Mouse (Mus musculus): ENCODE measurements at regions not wholly inside any gene's neighbourhood (a gene's known extent, or its start where the extent isn't known, plus 50 kb on each side); places are given as distances from the start of the nearest gene placed in this dataset.
A peak's percentile ranks its signal among the peaks of the same experiment; 100 is the strongest.
"Not testable (repeated sequence)": the region's sequence is repeated elsewhere in the genome, so short reads cannot be mapped to it uniquely, and the experiment has no call there.

DNA sequence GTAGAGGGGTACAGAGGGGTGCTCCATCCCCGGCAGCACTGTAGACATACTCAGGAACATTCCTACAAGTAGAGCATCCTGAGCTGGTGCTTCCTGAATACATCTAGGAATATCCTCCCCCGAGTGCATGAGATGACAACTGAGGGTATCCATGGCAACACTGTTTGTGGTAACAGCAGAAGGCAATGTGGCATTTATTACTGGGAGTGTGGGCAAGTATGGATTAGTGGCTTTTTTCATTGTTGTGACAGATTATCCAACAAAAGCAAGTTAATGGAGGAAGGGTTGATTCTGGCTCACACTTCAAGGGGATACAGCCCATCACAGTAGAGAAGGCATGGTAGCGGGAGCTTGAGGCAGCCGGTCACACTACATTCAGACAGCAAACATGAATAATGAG is 114.0 kb upstream of the Nxpe4 start:
- DNase-seq (ENCODE audit: low read depth, low spot score) = peak; percentile 73

DNA sequence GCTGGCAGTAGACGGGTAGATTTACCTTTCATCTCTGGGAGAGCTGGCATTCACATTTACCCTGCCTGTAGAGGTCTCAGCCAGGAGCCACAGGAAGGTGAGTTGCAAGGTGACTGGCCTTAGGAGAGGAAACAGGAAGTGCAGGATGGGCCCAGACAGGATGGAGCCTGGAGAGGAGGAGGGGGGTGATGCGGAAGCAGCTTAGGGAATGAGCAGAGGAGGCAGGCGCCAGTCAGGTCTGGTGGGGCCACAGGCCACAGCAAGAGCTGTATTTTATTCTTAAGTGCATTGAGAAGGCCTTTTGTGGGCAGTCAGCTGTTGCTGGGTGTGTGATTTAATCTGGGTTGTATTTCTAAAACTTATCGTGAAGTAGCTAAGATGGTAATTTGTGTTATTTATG is 108.2 kb upstream of the Nxpe4 start:
- DNase-seq (ENCODE audit: low read depth, low spot score) = no peak

DNA sequence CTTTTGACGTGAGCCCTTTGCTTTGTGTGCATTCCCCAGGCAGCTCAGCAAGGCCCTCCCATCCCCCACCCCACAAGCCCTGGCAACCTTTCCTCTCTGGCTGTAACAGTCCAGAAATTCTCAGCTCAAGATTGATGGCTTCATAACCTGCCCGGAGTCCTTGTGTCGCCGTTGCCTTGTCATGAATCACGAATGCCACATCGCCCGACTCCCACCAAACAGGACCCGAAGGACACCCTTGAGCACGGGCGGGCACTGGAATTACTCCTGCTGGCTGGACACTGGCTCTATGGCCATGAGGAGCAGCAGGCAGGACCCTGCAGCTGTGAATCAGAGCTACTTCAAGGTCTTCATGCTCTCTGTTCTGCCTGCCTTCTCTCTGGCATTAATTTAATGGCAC is 106.6 kb upstream of the Nxpe4 start:
- no peak for DNase-seq (ENCODE audit: low read depth, low spot score)

DNA sequence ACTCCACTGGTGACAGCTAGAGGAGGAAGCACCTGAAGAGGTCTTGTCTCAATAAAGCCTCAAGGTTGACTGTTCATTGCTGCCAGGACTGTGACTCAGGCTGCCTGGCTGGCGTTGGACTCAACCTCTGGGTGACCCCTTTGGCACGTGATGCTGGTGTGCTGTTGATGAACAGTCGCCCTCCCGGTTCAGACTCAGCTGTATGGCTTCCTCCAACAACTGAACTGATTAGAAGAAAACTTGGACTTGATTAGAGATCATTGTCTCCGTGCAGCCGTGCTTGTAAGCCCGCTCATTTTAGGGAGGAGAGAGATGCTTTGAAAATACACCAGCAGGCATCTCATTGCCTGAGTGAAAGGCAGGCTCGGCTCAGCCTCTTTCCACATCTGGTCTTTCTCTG is 103.2 kb upstream of the Nxpe4 start:
- no peak for DNase-seq (ENCODE audit: low read depth, low spot score)

DNA sequence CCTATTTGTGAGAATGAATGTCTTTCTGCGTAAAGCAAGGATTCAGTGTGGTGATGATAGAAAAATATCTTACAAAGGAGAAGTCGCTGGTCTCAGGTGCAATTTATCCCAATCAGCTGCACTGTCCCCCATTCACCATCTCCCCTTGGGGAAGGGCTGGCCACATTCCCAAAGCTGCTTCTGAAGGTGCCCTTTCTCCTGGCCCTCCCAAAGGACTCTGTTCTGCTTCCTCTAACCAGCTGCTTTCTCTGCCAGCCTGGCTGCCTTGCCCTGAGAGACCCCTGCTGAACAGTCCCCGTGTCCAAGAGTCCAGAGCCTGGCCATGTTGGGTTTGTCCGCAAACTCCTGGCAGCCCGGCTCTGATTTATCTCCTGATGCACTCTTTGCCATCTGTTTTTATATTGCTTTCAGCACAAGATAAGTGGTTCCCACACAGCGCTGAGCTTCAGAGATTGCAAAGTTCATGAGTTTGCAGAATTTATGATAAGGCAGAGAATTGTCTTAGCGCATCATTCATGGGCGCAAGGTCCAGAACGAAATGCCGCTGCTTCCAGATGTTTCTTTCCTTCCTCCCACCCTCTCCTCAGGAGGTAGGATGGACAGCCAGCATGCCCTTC is 102.2 kb upstream of the Nxpe4 start:
- DNase-seq (ENCODE audit: low read depth, low spot score) = no peak

DNA sequence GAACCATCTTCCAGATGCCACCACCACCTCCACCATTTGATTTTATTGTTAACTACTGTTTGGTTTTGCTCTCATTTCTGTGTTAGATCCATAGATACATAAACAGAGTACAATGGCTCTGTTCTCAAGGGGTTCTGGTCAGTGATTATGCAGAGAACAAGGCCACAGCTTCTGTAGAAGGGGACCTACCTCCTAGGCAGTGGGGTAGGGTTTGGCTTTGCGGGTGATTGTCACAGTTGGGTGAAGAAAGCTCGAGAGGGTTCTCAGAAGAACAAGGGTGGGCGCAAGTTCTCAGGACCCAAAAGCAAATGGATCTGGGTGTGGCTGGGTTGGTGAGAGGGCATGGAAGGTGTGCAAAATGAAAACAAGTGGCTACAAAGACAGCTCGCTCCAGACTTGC is 100.8 kb upstream of the Nxpe4 start:
- no peak for DNase-seq (ENCODE audit: low read depth, low spot score)

DNA sequence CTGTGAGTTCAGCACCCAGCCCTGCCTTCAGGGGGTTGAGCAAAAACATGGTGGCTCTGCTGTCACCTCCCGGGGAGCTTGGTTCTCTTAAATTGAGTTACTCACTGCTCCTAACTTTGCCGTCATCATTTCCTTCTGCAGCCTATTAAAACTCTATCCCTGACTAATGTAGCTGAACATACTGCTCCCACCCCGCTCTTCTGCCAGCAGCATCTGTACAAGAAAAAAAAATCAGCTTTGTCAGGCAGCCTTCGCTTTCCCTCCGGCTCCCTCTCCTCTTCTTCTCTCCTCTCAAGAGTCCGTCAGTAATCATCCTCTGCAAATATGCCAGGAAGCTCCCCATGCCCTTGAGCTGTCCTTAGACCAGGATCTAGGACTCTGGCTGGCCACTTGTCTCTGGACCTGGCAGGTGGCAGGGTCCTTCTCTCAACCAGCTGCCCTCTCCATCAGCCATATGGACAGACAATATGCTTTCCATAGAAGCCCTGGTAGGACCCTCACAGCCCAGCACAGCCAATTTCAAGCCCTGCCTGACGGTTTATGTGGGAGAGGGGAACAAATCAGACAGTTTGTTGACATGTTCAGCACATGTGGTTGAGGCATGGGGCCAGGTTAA is 95.0 kb upstream of the Nxpe4 start:
- no peak for DNase-seq (ENCODE audit: low read depth, low spot score)

DNA sequence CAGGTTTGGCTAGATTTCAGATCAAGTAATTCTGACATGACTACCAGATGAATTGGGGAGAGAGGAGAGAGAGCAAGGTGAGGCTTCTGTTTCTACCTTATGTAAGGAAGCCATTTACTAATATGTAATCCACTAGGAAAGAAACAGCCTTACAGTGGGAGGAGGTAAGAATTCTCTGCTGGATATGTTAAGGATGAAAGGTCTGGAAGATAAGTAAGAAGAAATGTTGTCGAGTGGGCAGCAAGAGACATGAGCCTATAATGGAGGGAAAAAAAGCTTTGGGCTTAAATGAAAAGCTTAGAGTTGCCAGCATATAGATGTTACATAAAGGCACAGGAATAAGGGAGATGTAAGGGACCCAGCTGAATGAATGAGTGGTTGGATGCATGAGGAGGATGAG is 89.2 kb upstream of the Nxpe4 start:
- DNase-seq (ENCODE audit: low read depth, low spot score) = peak; percentile 78

DNA sequence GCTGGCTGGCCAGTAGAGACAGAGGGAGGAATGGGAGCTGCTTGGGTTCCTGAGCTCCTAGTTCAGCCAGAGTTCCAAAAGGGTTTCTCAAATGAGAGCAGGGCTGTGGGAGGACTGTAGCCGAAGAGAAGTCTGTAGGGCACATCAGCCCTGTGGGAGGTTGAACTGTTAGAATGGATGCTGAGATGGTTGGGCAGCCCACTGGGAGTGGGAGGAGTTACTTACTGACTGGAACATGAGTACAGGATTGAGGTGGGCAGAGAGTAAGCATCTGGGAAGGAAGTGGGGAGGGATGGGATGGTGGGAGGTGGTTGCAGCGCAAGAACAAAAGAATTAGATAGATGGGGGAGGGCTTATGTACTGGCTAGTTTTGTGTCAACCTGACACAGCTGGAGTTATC is 88.7 kb upstream of the Nxpe4 start:
- DNase-seq (ENCODE audit: low read depth, low spot score) = peak; percentile 81

DNA sequence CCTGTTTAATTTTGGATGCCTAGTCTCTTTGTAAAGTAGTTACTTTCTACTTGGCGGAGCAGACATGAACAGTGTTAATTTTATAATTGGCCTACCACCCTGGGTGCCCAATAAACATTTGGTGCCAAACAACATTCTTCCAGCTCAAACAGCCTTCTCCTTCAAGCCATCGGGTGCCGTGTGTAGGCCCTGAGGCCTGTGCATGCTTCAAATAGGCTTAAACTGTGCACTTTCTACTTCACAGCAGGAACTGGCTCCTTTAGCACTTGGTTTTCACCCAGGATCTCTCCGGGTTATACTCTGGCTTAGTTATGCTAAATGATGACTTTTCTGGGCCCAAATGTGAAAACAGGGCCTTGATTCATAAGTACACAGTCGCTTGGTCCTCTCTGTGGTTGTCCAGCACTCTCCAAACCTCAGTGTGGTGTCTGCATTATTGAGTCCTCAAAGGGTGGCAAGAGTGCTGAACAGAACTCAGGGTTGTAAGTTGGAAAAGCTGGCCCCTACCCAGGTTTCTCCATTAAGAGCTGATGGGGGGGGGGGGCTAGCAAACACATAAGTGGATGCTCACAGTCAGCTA is 86.1 kb upstream of the Nxpe4 start:
- no peak for DNase-seq (ENCODE audit: low read depth, low spot score)

DNA sequence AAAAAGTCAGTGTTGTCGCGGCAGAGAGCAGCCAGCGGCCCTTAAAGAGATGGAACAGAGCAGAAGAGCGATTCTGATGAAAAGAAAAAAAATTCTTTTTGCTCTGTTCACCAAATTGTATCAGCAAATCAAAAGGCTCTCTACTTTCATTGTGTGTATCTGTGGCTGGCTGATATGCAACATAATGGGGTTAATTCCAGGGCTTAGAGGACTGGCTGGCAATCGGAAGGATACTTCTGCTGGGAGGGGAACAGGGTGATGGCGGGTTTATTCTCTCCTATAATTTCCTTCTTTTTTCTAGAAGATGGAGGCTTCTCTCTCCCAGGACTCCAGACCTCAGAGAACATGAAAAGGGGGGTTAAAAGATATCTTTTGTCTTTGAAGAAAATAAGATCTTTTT is 79.4 kb upstream of the Nxpe4 start:
- no peak for DNase-seq (ENCODE audit: low read depth, low spot score)

DNA sequence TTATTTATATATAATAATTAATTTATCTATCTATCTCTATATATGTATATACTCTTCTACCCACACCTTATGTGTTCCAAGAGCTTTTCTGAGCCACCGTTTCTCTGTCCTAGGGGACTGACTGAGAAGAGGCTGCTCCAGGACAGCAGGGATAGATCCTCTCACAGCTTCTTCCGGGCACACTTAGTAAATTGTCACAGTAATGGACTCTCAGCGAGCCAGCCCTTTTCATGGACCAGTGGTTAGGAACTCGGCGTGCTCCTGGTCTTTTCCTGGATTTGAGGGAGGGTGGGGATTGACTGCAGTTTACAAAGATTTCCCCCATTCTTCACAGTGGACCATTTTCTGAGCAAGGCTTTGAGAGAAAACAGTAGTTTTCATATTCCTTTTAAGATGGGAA is 77.6 kb upstream of the Nxpe4 start:
- DNase-seq (ENCODE audit: low read depth, low spot score) = not testable (repeated sequence)

DNA sequence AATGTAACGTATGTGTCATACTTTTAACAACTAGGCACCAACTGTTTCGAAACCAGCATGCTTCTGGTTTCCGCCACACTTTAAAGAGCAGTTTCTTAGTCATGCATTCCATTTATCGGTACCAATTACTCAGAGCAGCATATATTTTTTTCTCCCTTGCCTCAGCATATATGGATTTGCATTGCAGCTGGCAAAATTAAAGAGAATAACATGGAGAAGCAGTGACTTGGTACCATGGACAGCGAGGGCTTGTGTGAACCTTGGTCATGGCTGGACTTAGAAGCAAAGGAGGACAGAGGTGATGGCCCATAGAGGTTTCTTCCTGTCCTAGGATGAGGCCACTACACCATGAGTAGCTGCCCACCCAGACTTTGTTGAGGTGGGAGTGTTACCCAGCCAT is 72.2 kb upstream of the Nxpe4 start:
- DNase-seq (ENCODE audit: low read depth, low spot score) = no peak

DNA sequence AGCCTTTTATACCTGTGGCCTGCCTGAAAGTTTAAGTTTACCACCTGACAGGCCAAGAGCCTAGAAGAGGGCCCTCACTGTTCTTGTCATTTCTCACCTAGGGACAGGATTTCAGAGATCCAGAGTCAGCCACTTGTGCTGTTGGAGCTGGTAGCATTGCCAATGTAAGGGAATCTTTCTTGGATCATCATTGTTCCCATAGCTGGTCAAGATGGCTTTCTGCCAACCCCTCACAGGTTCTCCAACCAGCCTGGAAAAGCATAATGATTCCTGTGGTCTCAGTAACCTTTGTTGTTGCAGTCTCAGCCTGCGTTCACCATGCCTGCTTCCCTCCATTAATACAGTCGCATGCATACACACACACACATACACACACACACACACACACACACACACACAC is 67.1 kb upstream of the Nxpe4 start:
- DNase-seq (ENCODE audit: low read depth, low spot score) = no peak

DNA sequence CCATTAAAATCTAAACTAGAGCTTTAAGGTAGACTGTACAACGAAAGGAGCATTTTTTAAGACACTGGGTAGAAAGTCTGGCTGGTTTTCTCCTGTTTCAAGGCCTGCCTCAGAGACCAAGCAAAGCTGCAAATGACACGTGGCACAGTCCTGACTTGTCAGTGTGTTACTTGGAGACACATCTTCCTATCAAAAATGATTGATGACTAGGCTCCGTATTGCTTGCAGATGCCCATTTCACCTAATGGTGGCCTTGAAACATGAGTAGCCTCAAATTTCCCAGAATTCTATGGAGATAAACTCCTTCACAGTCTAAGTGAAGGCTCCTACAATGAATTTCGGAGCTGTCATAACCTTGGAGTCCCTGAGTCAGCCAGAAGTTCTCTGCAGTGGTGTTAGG is 62.0 kb upstream of the Nxpe4 start:
- no peak for DNase-seq (ENCODE audit: low read depth, low spot score)

DNA sequence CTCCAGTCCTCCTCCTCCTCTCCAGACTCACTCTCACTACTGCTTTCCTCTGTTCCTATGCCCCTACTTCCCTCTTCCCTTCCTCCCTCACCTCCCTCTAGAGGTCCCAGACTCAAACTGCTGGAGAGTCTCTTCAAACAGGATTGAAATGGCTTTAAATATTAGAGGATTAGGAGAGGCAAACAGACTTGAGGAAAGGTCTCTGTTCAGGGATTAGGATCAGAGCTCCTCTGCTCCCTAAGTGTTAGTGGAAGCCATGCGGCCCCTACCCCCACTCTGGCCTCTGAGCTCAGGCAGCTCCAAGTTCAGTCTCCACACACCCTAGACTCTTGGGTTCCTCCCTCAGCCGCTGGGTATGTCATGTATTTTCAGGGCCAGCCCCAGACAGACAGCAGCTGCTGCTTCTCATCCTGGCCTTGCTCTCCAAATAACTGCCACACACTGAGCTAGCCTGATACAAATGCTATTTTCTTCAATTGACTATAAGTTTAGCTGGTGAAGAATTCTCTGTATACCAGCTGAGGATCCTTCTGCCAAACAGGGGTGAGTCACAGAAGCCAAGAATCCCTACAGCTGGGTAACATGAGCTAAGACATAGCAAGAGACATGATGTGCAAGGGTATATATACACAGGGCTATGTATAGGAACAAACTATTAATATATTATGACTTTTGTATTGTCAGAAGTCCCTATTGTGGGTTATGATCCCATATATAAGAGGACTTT is 55.2 kb upstream of the Nxpe4 start:
- DNase-seq (ENCODE audit: low read depth, low spot score) = no peak

DNA sequence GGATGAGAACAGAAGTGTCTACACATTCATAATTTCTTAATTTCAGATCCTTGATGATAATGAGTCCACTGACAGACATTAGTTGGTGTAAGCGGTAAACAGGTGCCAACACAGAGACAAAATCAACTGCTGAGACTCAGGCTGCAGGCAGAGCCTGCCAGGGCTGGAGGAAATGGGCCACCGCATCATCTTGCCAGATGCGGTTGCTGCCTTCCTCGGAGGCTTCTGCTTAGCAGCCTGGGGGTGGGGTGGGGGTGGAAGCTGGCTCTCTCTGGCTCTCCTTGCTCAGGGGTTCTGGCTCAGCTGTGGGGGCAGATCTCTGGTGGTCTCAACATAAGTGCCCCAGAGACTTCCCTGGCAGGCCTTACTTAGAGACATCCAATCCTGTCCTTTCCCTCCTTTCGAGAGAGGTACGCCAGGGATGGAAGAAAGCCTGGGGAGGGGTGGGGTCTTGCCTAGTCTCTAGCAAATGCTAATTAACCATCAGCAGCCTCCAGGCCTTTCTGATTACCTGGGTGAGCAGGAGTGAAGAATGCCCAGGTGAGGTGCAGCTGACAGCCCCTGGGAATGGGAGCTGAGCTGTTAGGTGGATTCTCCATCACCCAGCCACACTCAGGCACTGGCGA is 52.7 kb upstream of the Nxpe4 start:
- DNase-seq (ENCODE audit: low read depth, low spot score) = no peak

DNA sequence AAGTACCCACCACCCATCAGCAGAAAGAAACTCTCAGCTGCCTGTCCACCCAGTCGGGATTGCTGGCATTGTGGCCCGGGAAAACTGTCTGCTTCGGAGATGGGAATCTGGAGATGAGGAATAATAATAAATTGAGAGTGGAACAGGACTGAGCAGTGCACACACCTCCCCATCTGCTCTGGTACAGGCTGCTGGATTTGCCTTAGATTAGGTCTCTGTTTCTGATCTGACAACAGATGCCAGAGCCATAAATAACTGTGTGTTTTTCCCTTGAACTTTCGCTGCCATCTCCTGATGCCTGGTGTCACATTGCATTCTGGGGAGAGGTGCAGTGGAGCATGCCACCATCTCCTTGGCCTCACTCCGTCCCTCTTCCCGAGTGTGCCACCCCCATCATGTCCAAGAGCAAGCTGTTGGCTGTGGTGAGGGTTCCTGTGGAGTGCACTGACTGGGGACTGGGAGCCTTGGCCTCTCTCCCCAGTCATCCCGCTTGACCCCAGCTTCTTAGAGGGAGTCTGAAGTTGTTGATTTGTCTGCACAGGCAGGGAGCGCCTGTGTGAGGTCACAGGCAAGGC is 50.4 kb upstream of the Nxpe4 start:
- no peak for DNase-seq (ENCODE audit: low read depth, low spot score)

Data from telencephalon, adult 2 months (tissue).